Mouse (Mus musculus): Measurements from ENCODE around the gene C1qbp. TPM values are rescaled to one million over a fixed set of nuclear protein-coding genes. Genes with fewer than 3 reads are reported as not detected.

C1qbp gene
- total RNA-seq (2021), result 100 to 1,000 TPM; 195 to 216 TPM
- polyA plus RNA-seq (2012; rRNA removed), result 99.0 and 122 TPM in 2 replicates
- long read RNA-seq, transcript C1qbp-201 (6 exons, 1,175 nt), result major isoform, 182 of 190 reads
- long read RNA-seq, partial matches to known transcripts, result 6 of 190 reads
- long read RNA-seq, other reads (novel, unspliced or antisense), result 2 of 190 reads

- H3K27me3 ChIP-seq (ENCODE audit: control insufficient read depth, insufficient read depth, low read length), result no peaks in the 10 kb centered on the region
- WGBS, result under 1% methylated on average over 56 of the region's 64 CpGs
- peaks cover 3% of the 10 kb centered on the region for H3K4me1 ChIP-seq (ENCODE audit: control insufficient read depth, insufficient read depth, low read length)
- intact Hi-C loops (cut with DNase I), result loop anchor here (1.0 to 2.0 kb wide), 2 partner anchors 22 to 70 kb away; partner anchors contain the start of gene Dhx33
- peak within 1 kb of the TSS; percentile 99 for H3K9ac ChIP-seq (ENCODE audit: low read depth, low read length)
- H3K36me3 ChIP-seq (ENCODE audit: control insufficient read depth, insufficient read depth, low read length), result no peaks in the 10 kb centered on the region
- TF ChIP-seq CTCF (IDR thresholded peaks at IDR 0.05) (no peak; the same call in 1 of the 2 replicates), POLR2A (IDR thresholded peaks at IDR 0.05; ENCODE audit: insufficient read depth, low read depth, low read length) (peak; percentile 59; the same call in 1 of the 2 replicates), EP300 (IDR thresholded peaks at IDR 0.05; ENCODE audit: insufficient read depth, low read depth, low read length) (peak; percentile 81; the same call in 1 of the 2 replicates)
- H3K79me2 ChIP-seq (replicated peaks; ENCODE audit: control insufficient read depth, insufficient read depth, low read length), result peaks cover 3% of the 10 kb centered on the region; the same call in 1 of the 2 replicates
- H3K4me3 ChIP-seq, result peak within 1 kb of the TSS; percentile 63
- peak; percentile 94 to 98 for DNase-seq
- H3K27ac ChIP-seq, result peak within 1 kb of the TSS; percentile 55
These were observed at the start of gene C1qbp for GRCm38 (mm10) chr11:70982557-70983228. Gene C1qbp (minus strand): TSS chr11:70983026.

DNA sequence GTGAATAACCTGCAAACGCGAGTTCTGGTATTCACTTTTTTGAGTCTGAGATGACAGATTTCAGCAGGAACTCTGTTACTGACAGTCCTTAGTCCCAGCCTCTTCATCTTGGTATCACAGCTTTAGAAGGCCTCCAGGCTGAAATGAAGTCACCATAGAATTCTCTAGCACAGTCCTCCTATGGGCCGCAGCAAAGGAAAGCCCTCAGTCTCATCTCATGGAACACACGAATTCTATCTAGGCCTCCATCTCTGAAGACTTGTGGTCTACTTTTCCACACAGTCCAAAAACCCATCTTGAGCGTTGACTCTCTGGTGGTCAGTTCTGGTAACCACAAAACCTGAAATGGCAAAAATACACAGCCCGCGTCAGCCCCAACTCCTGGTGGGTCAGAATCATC lies 49.2 kb upstream of the C1qbp start:
- no peaks in the 10 kb centered on the region for H3K4me1 ChIP-seq (ENCODE audit: control insufficient read depth, insufficient read depth, low read length)
- WGBS, result 75% methylated on average over 7 of the region's 7 CpGs
- DNase-seq, result no peak
- H3K4me3 ChIP-seq, result no peak overlapping the region
- intact Hi-C loops (cut with DNase I), result no loop called here
- no peaks in the 10 kb centered on the region for H3K36me3 ChIP-seq (ENCODE audit: control insufficient read depth, insufficient read depth, low read length)
- H3K79me2 ChIP-seq (replicated peaks; ENCODE audit: control insufficient read depth, insufficient read depth, low read length), result no peaks in the 10 kb centered on the region
- no peak overlapping the region for H3K27ac ChIP-seq
- no peak overlapping the region for H3K9ac ChIP-seq (ENCODE audit: low read depth, low read length)
- TF ChIP-seq POLR2A (IDR thresholded peaks at IDR 0.05; ENCODE audit: insufficient read depth, low read depth, low read length) (no peak), CTCF (IDR thresholded peaks at IDR 0.05) (no peak), EP300 (IDR thresholded peaks at IDR 0.05; ENCODE audit: insufficient read depth, low read depth, low read length) (no peak)
- H3K27me3 ChIP-seq (ENCODE audit: control insufficient read depth, insufficient read depth, low read length), result no peaks in the 10 kb centered on the region

DNA sequence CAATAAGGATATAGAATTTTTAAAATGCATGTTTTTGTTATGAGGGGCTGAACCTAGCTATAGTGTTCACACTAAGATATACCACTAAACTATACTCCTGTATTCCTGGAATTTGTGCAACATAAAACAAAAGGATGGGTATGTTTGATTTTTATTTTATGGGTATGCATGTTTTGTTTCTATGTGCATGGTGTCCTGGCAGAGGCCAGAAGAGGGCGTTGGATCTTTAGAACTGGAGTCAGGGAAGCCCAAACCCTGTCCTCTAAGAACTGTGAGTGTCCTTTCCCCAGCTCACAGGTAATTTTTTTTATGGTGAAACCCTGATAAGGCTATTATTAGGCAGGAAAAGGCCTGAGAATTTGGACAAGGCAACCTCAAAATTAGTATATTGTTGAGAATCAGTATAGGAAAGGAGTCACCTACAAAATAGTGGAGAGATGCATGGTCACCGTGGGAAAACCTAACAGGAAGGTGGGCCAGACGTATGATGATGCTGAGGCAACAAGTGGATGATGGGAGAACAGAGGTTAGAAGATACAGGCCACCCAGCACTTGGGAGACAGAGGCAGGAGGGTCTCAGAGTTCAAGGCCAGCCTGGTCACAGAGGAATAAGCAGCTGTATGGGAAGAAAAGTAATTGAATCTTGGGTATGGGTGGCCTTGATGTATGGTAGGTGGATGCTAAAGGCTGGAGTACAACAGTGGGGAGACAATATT lies 46.7 kb upstream of the C1qbp start:
- intact Hi-C loops (cut with DNase I), result loop anchor here (10.0 kb wide), 1 partner anchor 115 kb away; the partner anchor contains the start of gene Nlrp1a
- Histone ChIP-seq H3K4me3 (no peak overlapping the region), H3K9ac (ENCODE audit: low read depth, low read length) (no peak overlapping the region), H3K4me1 (ENCODE audit: control insufficient read depth, insufficient read depth, low read length) (no peaks in the 10 kb centered on the region), H3K27me3 (ENCODE audit: control insufficient read depth, insufficient read depth, low read length) (no peaks in the 10 kb centered on the region), H3K79me2 (replicated peaks; ENCODE audit: control insufficient read depth, insufficient read depth, low read length) (no peaks in the 10 kb centered on the region), H3K27ac (no peak overlapping the region), H3K36me3 (ENCODE audit: control insufficient read depth, insufficient read depth, low read length) (peaks cover 2% of the 10 kb centered on the region)
- TF ChIP-seq POLR2A (IDR thresholded peaks at IDR 0.05; ENCODE audit: insufficient read depth, low read depth, low read length) (no peak), CTCF (IDR thresholded peaks at IDR 0.05) (peak; percentile 29; the same call in 1 of the 2 replicates), EP300 (IDR thresholded peaks at IDR 0.05; ENCODE audit: insufficient read depth, low read depth, low read length) (no peak)
- no peak for DNase-seq
- WGBS, result 73% methylated on average over 3 of the region's 3 CpGs

DNA sequence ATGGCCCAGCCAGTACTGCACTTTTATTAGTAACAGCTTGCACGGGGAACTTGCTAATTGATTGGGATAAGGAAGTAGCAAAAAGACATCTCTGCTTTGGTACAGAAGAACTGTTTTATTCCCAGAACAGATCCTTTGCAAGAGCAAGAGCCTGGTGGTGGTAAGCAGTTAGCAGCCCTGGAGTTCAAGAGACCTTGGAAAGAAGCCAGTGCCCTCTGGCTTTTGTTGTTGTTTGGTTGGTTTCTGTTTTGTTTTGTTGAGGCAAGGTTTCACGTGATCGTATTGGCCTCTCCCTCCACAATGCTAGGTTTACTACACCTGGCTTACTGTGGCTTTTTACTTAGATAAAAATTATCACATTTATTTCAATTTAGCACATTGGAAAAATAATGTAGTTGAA lies 45.5 kb upstream of the C1qbp start:
- Histone ChIP-seq H3K4me3 (no peak overlapping the region), H3K27me3 (ENCODE audit: control insufficient read depth, insufficient read depth, low read length) (no peaks in the 10 kb centered on the region), H3K9ac (ENCODE audit: low read depth, low read length) (no peak overlapping the region), H3K27ac (no peak overlapping the region), H3K36me3 (ENCODE audit: control insufficient read depth, insufficient read depth, low read length) (peaks cover 2% of the 10 kb centered on the region), H3K79me2 (replicated peaks; ENCODE audit: control insufficient read depth, insufficient read depth, low read length) (no peaks in the 10 kb centered on the region), H3K4me1 (ENCODE audit: control insufficient read depth, insufficient read depth, low read length) (no peaks in the 10 kb centered on the region)
- 76% methylated on average over 3 of the region's 3 CpGs for WGBS
- no peak for TF ChIP-seq CTCF (IDR thresholded peaks at IDR 0.05)
- TF ChIP-seq EP300 (IDR thresholded peaks at IDR 0.05; ENCODE audit: insufficient read depth, low read depth, low read length), result no peak
- no peak for TF ChIP-seq POLR2A (IDR thresholded peaks at IDR 0.05; ENCODE audit: insufficient read depth, low read depth, low read length)
- intact Hi-C loops (cut with DNase I), result loop anchor here (10.0 kb wide), 1 partner anchor 117 kb away; the partner anchor contains the start of gene Nlrp1a
- DNase-seq, result no peak

- no peaks in the 10 kb centered on the region for H3K27me3 ChIP-seq (ENCODE audit: control insufficient read depth, insufficient read depth, low read length)
- peak within 1 kb of the TSS; percentile 94 for H3K27ac ChIP-seq
- WGBS, result under 1% methylated on average over 71 of the region's 71 CpGs
These were observed 36.6 kb upstream of the C1qbp start, which contains the start of the genes Mis12 and Derl2 for GRCm38 (mm10) chr11:71019201-71020068. Gene Mis12 (plus strand): TSS chr11:71019611. Gene Derl2 (minus strand): TSS chr11:71019841.

More at GRCm38 (mm10) chr11:71019201-71020068, 36.6 kb upstream of the C1qbp start, which contains the start of the genes Mis12 and Derl2:
- Histone ChIP-seq H3K9ac (ENCODE audit: low read depth, low read length) (peak within 1 kb of the TSS; percentile 94), H3K4me3 (peak within 1 kb of the TSS; percentile 82), H3K4me1 (ENCODE audit: control insufficient read depth, insufficient read depth, low read length) (peaks cover 3% of the 10 kb centered on the region), H3K79me2 (replicated peaks; ENCODE audit: control insufficient read depth, insufficient read depth, low read length) (no peaks in the 10 kb centered on the region; the same call in 1 of the 2 replicates), H3K36me3 (ENCODE audit: control insufficient read depth, insufficient read depth, low read length) (peaks cover 14% of the 10 kb centered on the region)
- intact Hi-C loops (cut with DNase I), result loop anchor here (1.0 to 10.0 kb wide), 3 partner anchors 15 to 125 kb away; partner anchors contain the start of genes Dhx33, Nlrp1a and Rpain
- TF ChIP-seq CTCF (IDR thresholded peaks at IDR 0.05), result no peak
- 0 out of 2 replicates have a peak, but pooled peaks have one; percentile 32 for TF ChIP-seq EP300 (IDR thresholded peaks at IDR 0.05; ENCODE audit: insufficient read depth, low read depth, low read length)
- TF ChIP-seq POLR2A (IDR thresholded peaks at IDR 0.05; ENCODE audit: insufficient read depth, low read depth, low read length), result peak; percentile 70; the same call in 1 of the 2 replicates
- DNase-seq, result peak; percentile 96 to 99

Data from heart, adult 2 months (tissue).